ENCODE assay signal across 33 mouse cellular contexts in genomic region chr6:123784857-123785256, GRCm38 (mm10). TPM values are rescaled to one million over a fixed set of nuclear protein-coding genes. Genes with fewer than 3 reads are reported as not detected.
"Had no signal": no experiment of that assay in that cellular context is flagged by ENCODE, and none has a peak within 500 bp of the region (broad histone marks: within the 10 kb centered on the region; RNA-seq: fewer than 3 reads in every experiment).

No protein-coding gene starts in this region.

- H3K9me3 ChIP-seq: liver, embryonic 13.5 days; midbrain, embryonic 15.5 days had no signal

- H3K4me3 ChIP-seq: layer of hippocampus, adult 2 months; left cerebral cortex, adult 2 months; liver, embryonic 13.5 days; midbrain, embryonic 15.5 days had no signal

- H3K27me3 ChIP-seq: liver, embryonic 13.5 days; midbrain, embryonic 15.5 days had no signal

- H3K4me1 ChIP-seq: liver, embryonic 13.5 days; midbrain, embryonic 15.5 days had no signal

- H3K36me3 ChIP-seq: liver, embryonic 13.5 days; midbrain, embryonic 15.5 days had no signal

- H3K9ac ChIP-seq: liver, embryonic 13.5 days; midbrain, embryonic 15.5 days had no signal

- H3K4me2 ChIP-seq: liver, embryonic 13.5 days; midbrain, embryonic 11.5 days; midbrain, embryonic 15.5 days had no signal

- DNase-seq: kidney, adult 2 months; kidney, postnatal 25 days; layer of hippocampus, adult 9-11 months; layer of hippocampus, postnatal 36 days; liver, embryonic 13.5 days; lung, adult 2 months; lung, postnatal 14 days; lung, postnatal 4 days; right cerebral cortex, adult 18-20 months; right cerebral cortex, postnatal 25 days; thymus, adult 2 months; thymus, postnatal 14 days; thymus, postnatal 4 days had no signal

- ATAC-seq: midbrain, embryonic 15.5 days had no signal

- H3K27ac ChIP-seq: kidney, postnatal 0 days; layer of hippocampus, adult 2 months; left cerebral cortex, adult 2 months; liver, embryonic 13.5 days; midbrain, embryonic 15.5 days; stomach, postnatal 0 days had no signal

RNA-seq across cellular contexts. Expression of gene Vmn2r24, which starts 6.2 kb away (rescaled TPM):
- total RNA-seq: layer of hippocampus, adult 2 months; layer of hippocampus, postnatal 36 days; left cerebral cortex, postnatal 10 days; liver, adult 2 months; megakaryocyte progenitor cell, adult 5-6 weeks; megakaryocyte-erythroid progenitor cell, adult 5-6 weeks had no signal
- polyA plus RNA-seq: kidney, adult 2 months; kidney, embryonic 14.5 days; kidney, postnatal 0 days; large intestine, adult 2 months; limb, embryonic 11.5 days; limb, embryonic 14.5 days; liver, adult 2 months; liver, embryonic 13.5 days; liver, embryonic 16.5 days; lung, adult 2 months; lung, embryonic 16.5 days; midbrain, embryonic 11.5 days; midbrain, embryonic 15.5 days; neural tube, embryonic 11.5 days; neural tube, embryonic 14.5 days; small intestine, adult 2 months; stomach, embryonic 14.5 days; stomach, postnatal 0 days; thymus, adult 2 months had no signal
